Mouse (Mus musculus): ENCODE results near the gene Eml6. TPM values are rescaled to one million over a fixed set of nuclear protein-coding genes. Genes with fewer than 3 reads are reported as not detected.
"Not testable (repeated sequence)": the region's sequence is repeated elsewhere in the genome, so short reads cannot be mapped to it uniquely, and the experiment has no call there.

Gene Eml6
- total RNA-seq, 2 experiments from 2014 or later, result 0.78 to 1.1 TPM

- intact Hi-C loops (cut with DNase I; ENCODE audit: low total_unique reads), result no loop called here
Measured at GRCm38 (mm10) chr11:29762768-29763167, 263.1 kb downstream of the Eml6 start.

GRCm38 (mm10) chr11:29761387-29761786 lies 264.4 kb downstream of the Eml6 start:
- intact Hi-C loops (cut with DNase I; ENCODE audit: low total_unique reads), result no loop called here
- DNase-seq, result no peak

More at GRCm38 (mm10) chr11:29762768-29763167, 263.1 kb downstream of the Eml6 start:
- no peak for DNase-seq

GRCm38 (mm10) chr11:29758617-29759016 lies 267.2 kb downstream of the Eml6 start:
- DNase-seq, result no peak
- intact Hi-C loops (cut with DNase I; ENCODE audit: low total_unique reads), result no loop called here

- intact Hi-C loops (cut with DNase I; ENCODE audit: low total_unique reads); DNase-seq: not testable (repeated sequence)
Measured at GRCm38 (mm10) chr11:29756007-29756406, 269.8 kb downstream of the Eml6 start.

GRCm38 (mm10) chr11:29751648-29752611 lies 273.9 kb downstream of the Eml6 start:
- no peak for DNase-seq
- intact Hi-C loops (cut with DNase I; ENCODE audit: low total_unique reads), result no loop called here

- DNase-seq, result no peak
- intact Hi-C loops (cut with DNase I; ENCODE audit: low total_unique reads), result no loop called here
Measured at GRCm38 (mm10) chr11:29751013-29751412, 274.8 kb downstream of the Eml6 start.

GRCm38 (mm10) chr11:29749468-29749829 lies 276.4 kb downstream of the Eml6 start:
- intact Hi-C loops (cut with DNase I; ENCODE audit: low total_unique reads), result no loop called here
- DNase-seq, result no peak

GRCm38 (mm10) chr11:29748750-29749467 lies 276.9 kb downstream of the Eml6 start:
- DNase-seq, result no peak
- intact Hi-C loops (cut with DNase I; ENCODE audit: low total_unique reads), result no loop called here

GRCm38 (mm10) chr11:29747881-29748280 lies 278.0 kb downstream of the Eml6 start:
- DNase-seq, result no peak
- intact Hi-C loops (cut with DNase I; ENCODE audit: low total_unique reads), result no loop called here

GRCm38 (mm10) chr11:29747365-29747764 lies 278.5 kb downstream of the Eml6 start:
- intact Hi-C loops (cut with DNase I; ENCODE audit: low total_unique reads), result no loop called here
- no peak for DNase-seq

GRCm38 (mm10) chr11:29746203-29746602 lies 279.6 kb downstream of the Eml6 start:
- intact Hi-C loops (cut with DNase I; ENCODE audit: low total_unique reads), result no loop called here
- no peak for DNase-seq

GRCm38 (mm10) chr11:29745513-29745912 lies 280.3 kb downstream of the Eml6 start:
- no peak for DNase-seq
- intact Hi-C loops (cut with DNase I; ENCODE audit: low total_unique reads), result no loop called here

- DNase-seq, result no peak
- intact Hi-C loops (cut with DNase I; ENCODE audit: low total_unique reads), result no loop called here
Measured at GRCm38 (mm10) chr11:29744760-29745430, 280.9 kb downstream of the Eml6 start.

- intact Hi-C loops (cut with DNase I; ENCODE audit: low total_unique reads), result no loop called here
- no peak for DNase-seq
Measured at GRCm38 (mm10) chr11:29739752-29740151, 286.1 kb downstream of the Eml6 start.

- no peak for DNase-seq
- intact Hi-C loops (cut with DNase I; ENCODE audit: low total_unique reads), result no loop called here
Measured at GRCm38 (mm10) chr11:29727901-29728300, 297.9 kb downstream of the Eml6 start.

- DNase-seq, result no peak
- intact Hi-C loops (cut with DNase I; ENCODE audit: low total_unique reads), result no loop called here
Measured at GRCm38 (mm10) chr11:29725610-29726009, 300.2 kb downstream of the Eml6 start.

- intact Hi-C loops (cut with DNase I; ENCODE audit: low total_unique reads), result no loop called here
- no peak for DNase-seq
Measured at GRCm38 (mm10) chr11:29725167-29725566, 300.7 kb downstream of the Eml6 start.

GRCm38 (mm10) chr11:29724213-29724612 lies 301.6 kb downstream of the Eml6 start:
- DNase-seq, result no peak
- intact Hi-C loops (cut with DNase I; ENCODE audit: low total_unique reads), result no loop called here

GRCm38 (mm10) chr11:29719597-29719996 lies 306.2 kb downstream of the Eml6 start:
- intact Hi-C loops (cut with DNase I; ENCODE audit: low total_unique reads), result no loop called here
- no peak for DNase-seq

GRCm38 (mm10) chr11:29718541-29718940 lies 307.3 kb downstream of the Eml6 start:
- peak; percentile 9 for DNase-seq
- intact Hi-C loops (cut with DNase I; ENCODE audit: low total_unique reads), result no loop called here
